Mouse (Mus musculus) right cerebral cortex, adult 18-20 months (tissue): ENCODE measurements at regions not wholly inside any gene's neighbourhood (a gene's known extent, or its start where the extent isn't known, plus 50 kb on each side); places are given as distances from the start of the nearest gene placed in this dataset.

Experiments
- DNase-seq: peaks from one replicate; pipeline ENCODE4 v3.0.0; 2022; ENCODE audit warnings: mixed read lengths

DNA sequence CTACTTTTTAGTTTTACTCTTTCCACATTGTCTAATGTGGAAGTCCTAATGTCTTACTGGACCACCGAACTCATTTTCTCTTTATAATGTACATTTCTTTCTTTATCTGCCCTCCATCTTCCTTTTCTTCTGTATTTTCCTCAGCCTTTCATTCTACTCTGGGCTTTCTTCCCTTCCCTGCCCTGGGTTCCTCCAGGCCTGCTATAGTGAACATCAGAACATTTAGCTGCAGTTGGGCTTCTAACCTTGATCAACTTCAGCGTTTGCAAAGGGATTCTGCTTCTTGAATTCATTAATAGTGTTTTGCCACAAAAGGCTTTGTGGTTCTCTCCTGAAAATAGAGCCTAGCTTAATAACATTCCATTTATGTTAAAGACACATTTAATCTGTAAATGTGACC lies 342.5 kb upstream of the Tmem161b start:
- DNase-seq: no peak

DNA sequence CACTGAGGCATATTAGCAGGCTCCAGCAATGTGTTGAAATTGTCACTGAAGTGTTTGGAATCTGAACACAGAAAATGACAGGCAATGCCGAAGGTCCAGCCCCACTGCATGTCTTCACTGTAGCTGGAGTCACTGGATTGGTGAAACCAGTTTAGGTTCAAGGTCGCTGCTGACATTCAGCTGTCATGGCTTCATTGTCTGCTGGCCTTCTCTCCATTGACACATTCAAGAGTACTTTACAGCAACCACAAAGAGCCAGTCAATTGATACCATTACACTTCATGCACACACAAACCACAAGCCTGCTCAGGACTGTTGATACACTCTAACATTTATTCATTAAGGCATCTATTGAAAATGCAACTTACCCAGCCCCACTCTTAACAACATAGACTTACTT lies 341.8 kb upstream of the Tmem161b start:
- no peak for DNase-seq

DNA sequence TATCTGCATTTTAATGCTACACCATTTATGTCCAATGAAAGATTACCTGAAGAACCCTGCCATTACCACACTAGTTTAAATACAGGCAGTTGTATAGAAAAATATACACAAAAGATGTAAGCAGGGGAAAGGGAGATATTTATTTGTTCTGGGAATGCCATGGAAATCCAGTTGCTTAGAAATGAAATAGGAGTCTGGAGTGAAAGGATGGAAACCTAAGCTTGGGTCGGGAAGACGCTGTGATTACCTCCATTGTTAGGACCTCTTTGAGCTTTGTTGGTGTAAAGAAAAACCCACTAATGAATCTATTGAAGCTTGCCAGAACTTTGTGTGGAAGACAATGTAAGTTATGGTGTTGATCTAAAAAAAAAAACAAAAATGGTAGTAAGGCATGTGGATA lies 341.3 kb upstream of the Tmem161b start:
- no peak for DNase-seq

DNA sequence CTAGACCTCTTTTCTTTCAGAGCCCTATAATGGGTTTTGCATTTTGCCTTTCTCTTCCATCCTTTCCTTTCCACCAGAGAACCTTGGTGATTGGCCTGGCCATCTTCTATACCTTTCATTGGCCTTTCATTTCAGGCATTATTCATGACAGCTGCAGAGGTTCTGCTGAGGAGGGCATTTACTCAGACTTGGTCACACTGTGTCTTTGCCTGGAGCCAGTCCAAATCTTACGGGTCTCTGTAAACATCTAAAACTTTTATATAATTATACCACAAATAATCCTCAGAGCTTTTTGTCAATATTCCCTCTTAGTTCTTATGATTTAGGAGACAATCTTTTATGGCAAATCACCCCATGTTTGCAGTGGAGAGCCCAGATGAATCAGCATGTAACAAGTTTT lies 339.3 kb upstream of the Tmem161b start:
- DNase-seq: no peak

DNA sequence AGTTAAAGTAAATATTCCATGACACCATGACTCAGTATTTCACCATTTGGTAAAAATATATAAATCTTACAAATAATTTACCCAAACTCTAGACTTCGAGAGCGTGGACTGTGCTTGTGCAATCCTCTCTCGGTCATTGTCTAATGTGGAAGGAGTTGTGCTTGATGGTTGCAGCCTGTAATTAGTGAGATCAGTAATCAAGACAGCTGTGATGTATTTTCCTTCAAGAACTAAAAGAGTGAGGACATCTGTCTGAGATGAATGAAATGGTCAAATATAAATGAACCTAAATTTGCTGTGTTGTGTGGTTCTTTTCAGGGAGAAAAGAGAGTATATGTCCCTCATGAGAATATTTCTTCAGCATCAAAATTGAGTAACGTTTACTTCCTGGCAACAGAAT lies 338.3 kb upstream of the Tmem161b start:
- DNase-seq: no peak

DNA sequence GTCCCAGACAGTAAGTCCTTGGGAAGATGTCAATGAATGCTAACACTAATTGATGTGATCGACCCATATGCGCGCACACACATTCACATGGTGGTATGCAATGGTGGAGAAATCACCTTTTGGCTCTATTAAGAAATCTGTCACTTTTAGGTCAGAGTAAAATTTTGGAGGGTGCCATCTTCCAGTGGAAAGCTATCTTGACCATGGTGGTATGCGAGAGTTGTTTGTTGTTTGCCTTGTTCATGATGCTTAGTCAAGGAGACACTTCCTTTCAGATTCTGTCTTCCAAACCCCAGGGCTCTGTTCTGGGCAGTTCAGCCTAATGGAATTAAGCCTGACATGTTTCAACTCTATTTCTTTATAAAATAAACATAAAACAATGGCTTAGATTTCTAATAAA lies 337.9 kb upstream of the Tmem161b start:
- DNase-seq: no peak

DNA sequence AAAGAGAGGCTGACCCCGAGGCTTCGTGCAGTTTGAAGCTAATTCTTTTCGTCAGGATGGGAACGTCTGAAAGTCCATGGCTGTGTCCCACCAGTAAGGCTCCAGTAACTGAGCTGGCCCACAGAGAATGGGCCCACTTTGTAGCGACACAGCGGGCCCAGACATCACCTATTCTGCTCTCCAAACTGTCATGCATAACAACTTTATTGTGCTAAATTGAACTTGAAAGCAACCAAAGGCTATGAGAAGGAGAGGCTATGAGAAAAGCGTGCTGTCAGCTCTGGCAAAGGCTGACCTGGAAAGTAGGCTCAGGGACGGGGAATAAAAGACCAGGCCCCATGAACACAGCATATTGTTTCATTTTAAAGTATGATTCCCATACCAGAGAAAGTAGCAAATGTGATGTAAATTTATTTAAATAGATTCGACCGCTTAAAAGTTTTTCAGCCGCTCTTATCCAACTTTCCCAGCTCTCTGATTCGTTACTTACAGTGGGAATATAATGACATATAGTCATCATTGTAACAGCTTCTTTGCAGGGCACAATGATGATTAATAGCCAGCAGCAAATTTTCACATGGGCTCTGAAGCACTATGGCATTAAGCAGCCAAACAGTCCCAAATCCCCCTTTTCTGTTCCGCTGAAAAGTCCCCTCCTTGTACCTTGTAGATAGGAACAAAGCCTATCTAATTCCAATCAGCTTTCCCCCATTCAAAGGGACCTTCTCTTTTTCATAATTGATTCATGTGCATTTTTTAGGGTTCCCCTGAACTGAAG lies 337.1 kb upstream of the Tmem161b start:
- no peak for DNase-seq

DNA sequence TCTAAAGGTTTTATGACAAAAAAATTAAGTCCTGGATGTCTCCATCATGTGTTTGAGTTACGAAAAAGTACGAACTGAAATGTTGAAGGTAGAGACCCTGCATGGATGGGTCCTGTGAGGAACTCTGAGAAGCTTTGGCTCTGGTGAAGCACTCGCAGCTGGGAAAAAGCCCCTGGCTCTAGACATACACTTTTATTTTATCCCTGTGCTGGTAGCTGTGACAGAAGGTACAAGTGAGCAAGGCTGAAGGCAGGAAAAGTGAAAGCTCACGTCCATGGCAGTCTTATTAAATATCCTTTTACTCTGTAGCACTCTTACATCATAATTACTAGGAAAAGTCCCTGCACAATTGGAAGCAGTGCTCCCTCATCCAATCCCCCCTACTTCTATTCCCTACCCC lies 336.4 kb upstream of the Tmem161b start:
- DNase-seq: no peak

DNA sequence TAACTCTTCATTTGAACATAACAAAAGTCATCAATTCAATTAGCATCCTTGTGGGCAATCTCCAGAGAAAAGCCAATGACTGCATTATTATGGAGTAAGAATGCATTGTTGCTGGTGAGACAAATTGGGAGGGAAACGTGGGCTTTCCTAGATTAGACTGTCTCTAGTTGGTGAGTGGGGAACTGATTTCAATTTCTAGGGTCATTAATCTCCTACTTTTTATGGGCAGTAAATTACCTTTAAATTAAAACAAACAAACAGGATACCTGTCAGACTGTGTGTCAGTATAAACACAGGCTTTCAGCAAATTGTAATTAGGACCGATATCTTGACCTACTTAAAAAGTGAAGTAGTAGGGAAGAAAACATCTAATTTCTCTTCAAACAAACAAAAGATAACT lies 307.4 kb upstream of the Tmem161b start:
- DNase-seq: no peak

DNA sequence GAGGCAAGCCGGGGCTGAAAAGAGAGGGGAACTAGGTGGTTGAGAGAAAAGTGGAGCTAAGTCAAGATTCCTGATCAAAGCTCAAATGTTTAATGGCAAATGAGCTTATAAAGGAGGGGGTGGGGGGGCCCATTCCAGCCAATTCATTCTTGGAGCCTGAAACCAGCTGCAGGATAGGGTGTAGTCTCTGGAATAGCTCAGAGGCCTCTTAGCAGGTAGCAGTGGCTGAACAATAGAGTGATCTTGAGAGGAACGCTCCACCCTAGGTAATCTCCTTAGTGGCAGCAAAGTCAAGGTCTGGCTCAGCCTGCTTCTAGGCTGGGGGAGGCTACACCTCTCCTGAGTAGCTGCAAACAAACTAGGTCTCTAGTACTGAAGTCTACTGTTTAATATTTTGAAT lies 289.3 kb upstream of the Tmem161b start:
- DNase-seq: no peak

DNA sequence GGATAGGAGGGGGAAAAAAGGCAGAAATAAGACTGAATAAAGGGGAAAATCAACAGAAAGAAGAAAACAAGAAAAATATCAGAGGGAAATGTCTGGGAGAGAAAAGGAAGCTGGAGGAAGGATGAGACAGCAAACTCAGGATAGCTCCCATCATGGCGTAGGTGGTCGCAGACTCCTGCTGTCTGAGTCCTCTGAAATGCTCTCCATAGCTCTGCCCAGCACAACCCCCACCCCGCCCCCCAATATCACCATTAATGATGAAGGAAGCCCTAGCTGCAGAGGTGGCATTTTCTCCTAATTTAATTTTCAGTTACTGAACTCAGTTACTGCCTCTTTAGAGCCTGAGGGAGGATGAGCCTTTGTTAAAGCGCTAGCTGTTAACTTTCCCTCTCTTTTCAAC lies 275.6 kb upstream of the Tmem161b start:
- DNase-seq: no peak

DNA sequence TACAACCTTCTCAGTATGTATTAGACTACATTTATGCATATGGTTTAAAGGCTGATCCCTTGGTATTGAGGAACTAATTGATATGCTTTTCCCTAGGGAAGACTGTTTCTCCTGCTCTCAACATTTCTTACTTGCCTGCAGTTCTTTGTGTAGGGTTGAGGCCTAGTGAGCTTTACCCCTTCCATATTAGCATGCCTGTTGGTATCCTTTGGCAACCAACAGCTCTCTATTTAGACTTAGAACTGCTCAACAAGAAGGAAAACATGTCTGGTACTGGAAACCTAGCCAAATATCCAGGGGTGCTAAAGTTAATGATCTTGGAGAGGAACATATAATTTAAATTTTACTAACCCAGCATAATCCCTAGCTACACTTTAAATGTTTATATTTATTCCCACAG lies 270.9 kb upstream of the Tmem161b start:
- DNase-seq: no peak

DNA sequence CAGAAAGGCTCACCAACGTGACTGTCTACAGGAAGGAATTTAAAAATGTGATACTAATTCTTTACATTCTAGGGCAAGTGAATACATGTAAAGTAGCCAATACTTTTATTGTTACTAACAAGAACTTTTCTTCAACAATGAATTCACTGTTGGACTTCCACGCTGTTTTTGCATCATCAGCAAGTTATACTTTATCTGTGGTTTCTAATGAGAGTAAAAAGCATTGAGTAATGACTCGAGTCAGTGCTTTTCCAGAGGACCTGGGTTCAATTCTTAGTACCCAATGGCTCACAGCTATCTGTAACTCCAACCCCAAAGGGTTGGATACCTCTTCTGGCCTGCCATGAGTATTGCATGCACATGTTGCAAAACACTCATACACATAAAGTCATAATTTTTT lies 270.3 kb upstream of the Tmem161b start:
- DNase-seq: no peak

DNA sequence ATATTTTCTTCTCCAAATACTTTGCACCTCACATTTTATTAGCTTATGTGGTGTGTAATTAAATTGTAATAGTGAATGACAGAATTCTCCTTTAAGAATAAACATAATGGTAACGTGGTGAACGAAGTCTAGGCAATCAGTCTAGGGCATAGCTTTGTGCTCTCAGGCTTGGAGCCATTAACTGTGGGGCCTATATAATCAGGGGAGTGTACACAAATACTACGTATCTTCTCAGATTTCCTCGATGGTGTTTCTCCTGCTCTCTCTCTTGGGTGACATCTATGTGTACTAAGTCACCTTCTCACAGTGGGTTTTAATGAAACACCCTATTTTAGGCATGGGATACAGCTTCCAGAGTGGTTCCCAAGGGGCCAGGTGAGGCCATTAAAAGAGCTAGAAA lies 269.7 kb upstream of the Tmem161b start:
- no peak for DNase-seq

DNA sequence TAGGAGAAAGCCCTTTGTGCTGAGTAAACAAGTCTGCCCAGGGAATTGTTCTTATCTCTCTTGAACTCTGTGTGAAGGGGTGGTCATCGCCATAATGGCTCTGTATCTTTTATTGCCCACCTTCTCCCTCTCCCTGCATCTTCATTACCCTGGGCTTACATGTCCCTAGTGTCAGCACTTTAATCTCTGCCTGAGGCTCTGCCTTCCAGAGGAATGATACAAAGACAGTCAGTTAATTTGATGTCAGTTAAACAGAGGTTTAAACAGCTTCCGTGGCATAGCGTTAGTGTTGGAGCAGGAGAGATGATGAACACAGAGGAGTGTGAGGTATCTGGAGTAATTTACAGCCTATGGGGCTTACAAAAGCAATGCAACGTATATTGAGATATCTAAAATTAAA lies 269.2 kb upstream of the Tmem161b start:
- no peak for DNase-seq

DNA sequence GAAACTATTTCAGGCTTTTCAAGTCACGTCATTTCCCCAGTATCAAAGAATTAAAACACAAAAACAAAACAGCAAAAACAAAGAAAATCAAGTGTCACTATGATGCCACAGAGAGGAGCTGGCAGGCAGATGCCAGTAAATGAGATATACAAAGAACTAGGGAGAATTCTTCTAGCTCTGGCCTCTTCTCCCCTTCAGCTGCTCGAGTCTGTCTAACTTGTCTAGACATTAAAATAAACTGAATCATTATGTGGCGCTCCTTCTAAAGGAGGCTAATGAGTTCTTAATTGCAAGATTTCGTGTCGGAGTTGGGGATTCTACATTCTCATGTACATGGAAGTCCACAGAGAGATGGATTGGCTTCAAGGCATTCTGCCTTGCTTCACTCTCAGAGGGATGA lies 266.4 kb upstream of the Tmem161b start:
- DNase-seq: no peak

DNA sequence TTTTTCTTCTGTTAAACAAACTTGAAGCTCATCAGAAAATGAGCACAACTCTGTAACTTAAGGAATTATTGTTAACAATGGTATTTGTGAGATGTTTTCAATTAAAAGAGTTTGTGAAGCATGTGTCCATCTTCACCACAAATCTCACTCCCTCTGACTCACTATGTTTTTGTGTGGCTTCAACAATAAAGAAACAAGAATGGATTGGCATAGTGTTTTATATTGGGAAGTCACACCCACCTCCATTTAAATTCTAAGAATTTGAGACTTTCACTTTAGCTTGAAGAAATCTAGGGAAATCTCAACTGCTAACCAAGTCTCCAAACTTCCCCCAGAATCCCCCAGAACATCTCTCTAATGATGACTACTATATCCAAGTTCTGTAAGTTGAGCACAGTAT lies 243.6 kb upstream of the Tmem161b start:
- no peak for DNase-seq

DNA sequence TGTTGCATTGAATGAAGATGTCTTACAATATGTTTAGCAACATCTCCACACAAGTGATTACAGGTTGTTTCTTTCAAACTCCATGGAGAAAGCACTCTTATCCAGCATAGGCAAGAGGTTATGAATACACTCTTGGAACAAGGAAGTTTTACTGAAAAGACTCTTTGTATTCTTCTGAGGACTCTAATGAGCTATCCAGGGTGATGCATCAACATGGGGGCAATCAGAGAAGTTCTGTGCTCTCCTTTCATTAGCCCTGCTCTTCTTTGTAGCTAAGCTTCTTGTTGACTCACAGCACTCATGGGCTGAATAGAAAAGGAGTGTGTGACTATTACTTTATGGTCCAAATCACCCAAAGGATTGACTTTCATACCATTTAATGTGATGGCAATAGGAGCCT lies 242.6 kb upstream of the Tmem161b start:
- no peak for DNase-seq

DNA sequence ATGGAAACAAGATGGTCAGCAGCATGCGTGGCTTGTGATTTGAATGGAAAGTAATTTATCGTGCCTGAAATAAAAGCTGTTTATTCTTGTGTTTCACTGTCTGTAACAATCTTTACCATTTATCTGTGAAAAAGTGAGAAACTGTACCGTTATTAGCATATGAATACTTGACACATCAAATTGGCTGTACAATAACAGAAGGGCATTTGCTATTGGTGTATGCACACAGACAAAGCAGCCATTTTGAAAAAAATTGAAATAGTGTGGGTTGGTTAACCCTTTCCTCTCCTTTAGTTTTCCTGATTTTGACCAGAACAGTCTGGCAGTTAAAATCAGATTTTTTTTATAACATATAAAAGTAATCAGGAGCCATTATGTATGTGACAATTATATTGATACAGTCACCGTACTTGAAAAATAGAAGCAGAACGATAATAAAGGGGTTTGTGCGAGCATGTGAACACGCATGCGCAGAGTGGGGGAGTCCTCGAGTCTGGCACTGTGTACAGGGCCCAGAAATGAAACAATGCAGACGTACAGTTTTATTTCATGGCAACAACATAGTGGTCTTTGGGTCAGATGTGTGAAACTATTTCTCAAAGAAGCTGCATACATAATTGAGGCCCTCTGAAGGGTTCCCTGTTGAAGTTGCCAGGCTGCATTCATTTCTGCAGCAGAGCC lies 237.3 kb upstream of the Tmem161b start:
- peak; percentile 18 for DNase-seq

DNA sequence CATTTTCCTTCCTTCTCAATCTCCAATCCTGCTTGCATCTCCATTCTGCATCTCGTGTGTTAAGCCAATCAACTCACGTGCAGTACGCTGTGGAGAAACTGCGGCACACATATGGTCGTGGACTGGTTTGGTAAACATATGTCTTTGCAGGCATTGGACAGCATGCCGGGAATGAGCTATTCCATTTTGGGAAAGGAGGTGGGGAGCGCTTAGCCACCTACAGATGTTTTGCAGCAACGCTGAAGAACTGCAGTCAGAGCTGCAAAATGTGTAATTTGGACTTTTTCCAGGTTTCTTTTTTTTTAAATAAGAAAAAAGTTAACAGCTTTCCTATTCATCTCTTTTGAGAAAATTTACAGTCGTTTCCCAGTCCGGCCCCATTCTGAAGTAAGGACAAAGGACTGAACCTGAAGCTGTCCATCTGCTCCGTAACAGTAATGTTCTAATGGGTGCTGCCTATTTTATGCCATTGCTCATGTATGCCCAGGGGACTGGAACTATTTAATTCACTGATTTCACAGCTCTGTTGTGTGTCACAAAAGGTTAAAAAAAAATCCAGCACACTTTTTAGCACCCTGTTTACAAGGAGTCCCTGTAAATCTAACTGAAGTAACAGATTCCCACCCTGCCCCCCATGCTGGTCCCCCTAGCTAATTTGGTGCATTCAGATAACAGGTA lies 234.2 kb upstream of the Tmem161b start:
- peak; percentile 80 for DNase-seq

DNA sequence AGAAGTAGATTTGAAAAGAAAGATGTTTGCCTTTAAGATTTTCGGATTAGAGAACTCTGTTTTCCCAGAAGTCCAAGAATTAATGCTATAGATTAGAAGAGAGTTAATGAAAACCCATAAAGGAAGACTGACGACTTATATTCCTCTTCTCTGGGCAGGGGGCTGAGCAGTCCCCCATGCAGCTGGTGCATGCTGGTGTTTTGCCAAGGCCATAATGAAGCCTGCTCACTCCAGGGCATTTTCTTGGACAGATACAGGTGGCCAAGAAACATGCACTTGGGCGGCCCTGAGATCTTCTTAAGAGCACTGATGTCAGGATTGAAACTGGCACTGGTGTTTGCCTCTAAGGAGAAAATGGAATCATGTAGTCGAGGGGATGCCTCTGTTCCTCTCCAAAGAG lies 233.6 kb upstream of the Tmem161b start:
- no peak for DNase-seq

DNA sequence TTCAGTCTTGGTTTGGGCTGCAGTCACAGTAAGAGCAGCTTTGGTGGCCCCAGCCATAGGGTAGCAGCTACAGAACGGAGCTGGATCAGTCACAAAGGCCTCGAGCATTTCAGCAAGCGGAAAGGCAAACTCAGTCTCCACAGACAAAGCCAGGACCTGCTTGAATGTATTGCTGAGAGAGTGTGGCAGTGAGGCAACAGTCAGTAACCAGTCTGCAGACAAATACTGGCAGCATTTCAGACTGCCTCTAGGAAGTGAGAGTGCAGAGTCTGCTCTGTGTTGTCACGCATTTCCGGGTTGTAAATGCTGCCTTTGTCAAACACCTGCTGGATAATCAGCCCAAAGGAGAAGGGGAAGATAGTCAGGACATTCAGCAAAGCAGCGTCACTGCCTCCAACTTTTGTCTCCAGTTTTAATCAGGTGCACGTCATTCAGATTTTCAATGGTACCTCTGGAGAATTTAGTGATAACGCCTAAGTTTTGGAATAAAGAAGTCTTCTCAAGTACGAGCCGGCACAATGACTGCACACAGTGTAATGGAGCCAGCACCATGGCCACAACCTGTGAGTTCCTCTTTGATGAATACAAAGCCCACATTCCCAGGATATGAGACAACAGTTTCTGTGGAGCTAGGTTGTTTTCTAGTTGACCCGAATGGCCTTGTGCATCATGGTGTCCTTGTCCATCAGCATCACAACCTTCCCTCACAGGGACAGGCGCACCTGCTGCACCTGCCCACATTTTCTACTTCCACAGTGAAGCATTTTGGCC lies 224.3 kb upstream of the Tmem161b start:
- no peak for DNase-seq

DNA sequence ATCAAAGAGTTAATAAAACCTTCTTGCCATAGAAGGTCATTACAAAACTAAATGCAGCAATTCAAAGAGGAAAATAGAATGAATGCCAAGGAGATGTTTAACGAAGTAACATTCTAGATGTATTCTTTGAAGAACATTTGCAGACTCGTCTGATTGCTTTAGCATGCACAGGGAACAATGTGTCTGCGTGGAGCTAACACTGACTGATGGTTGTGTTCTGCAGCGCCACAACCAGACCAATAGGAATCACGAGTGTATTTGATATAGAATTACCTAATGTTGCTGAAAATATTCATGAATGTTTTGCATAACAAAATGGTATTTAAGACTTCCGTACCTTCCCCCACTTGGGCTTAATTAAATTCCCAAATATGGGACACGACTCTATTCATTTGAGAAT lies 200.3 kb upstream of the Tmem161b start:
- no peak for DNase-seq

DNA sequence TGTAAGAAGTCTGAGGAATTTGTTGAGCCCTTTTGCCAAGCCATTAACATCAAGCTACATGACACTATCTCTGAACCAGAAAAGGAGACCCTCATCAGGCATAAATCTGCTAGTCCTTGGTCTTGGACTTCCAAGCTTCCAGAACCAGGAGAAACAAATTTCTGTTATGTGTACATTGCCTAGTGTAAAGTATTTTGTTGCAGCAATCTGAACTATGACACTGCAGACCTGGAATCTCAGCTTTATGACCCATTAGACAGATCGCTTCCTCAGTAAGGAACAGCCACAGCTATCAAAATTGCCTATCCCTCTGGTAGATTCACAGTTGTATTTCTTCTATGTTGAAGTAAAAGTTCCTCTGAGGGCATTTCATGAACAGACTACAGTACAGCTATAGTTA lies 199.1 kb upstream of the Tmem161b start:
- no peak for DNase-seq
